27 mouse cellular contexts compared by ENCODE assay signal in genomic region chr19:38134806-38135205, GRCm38 (mm10). TPM values are rescaled to one million over a fixed set of nuclear protein-coding genes. Genes with fewer than 3 reads are reported as not detected.
A peak's percentile ranks its signal among the peaks of the same experiment; 100 is the strongest.
DNase-seq lines count a peak whose midpoint lies in the region; ATAC-seq lines count a peak whose summit lies in the region.
"Had no signal": no experiment of that assay in that cellular context is flagged by ENCODE, and none has a peak within 500 bp of the region (broad histone marks: within the 10 kb centered on the region; RNA-seq: fewer than 3 reads in every experiment).

No protein-coding gene starts in this region.

- H3K27ac ChIP-seq in limb, embryonic 10.5 days = no peak overlapping the region
- H3K27ac ChIP-seq in liver, embryonic 16.5 days (ENCODE audit: low read length) = peak overlapping the region; percentile 33; the same call in 1 of the 2 replicates
- H3K27ac ChIP-seq: embryonic facial prominence, embryonic 12.5 days; forebrain, embryonic 15.5 days; heart, embryonic 10.5 days; hindbrain, embryonic 13.5 days; hindbrain, postnatal 0 days had no signal

- H3K4me2 ChIP-seq in liver, embryonic 16.5 days (ENCODE audit: low read depth, low read length) = no peak overlapping the region
- H3K4me2 ChIP-seq: embryonic facial prominence, embryonic 12.5 days; forebrain, embryonic 15.5 days; hindbrain, embryonic 13.5 days had no signal

- H3K9me3 ChIP-seq in limb, embryonic 10.5 days (replicated peaks) = no peaks in the 10 kb centered on the region
- no peaks in the 10 kb centered on the region for H3K9me3 ChIP-seq in liver, embryonic 16.5 days (replicated peaks; ENCODE audit: control insufficient read depth, low read length)
- H3K9me3 ChIP-seq: embryonic facial prominence, embryonic 12.5 days; forebrain, embryonic 15.5 days; heart, embryonic 10.5 days; hindbrain, embryonic 13.5 days had no signal

- WGBS in limb, embryonic 10.5 days = 92% methylated on average over 6 of the region's 6 CpGs
- WGBS in liver, embryonic 16.5 days (ENCODE audit: insufficient replicate concordance) = 39% methylated on average over 6 of the region's 6 CpGs

- H3K27me3 ChIP-seq in limb, embryonic 10.5 days (ENCODE audit: low read depth, poor library complexity, severe bottlenecking) = no peaks in the 10 kb centered on the region
- H3K27me3 ChIP-seq in liver, embryonic 16.5 days (ENCODE audit: control insufficient read depth, insufficient read depth, low read depth, low read length) = no peaks in the 10 kb centered on the region
- H3K27me3 ChIP-seq: embryonic facial prominence, embryonic 12.5 days; forebrain, embryonic 15.5 days; hindbrain, embryonic 13.5 days had no signal

- no peak overlapping the region for H3K9ac ChIP-seq in liver, embryonic 16.5 days (ENCODE audit: low read depth, low read length)
- H3K9ac ChIP-seq: embryonic facial prominence, embryonic 12.5 days; forebrain, embryonic 15.5 days; hindbrain, embryonic 13.5 days had no signal

- intact Hi-C loops in heart, postnatal 36 days (cut with DNase I) = no loop called here

- H3K4me3 ChIP-seq in limb, embryonic 10.5 days = no peak overlapping the region
- H3K4me3 ChIP-seq in liver, embryonic 16.5 days (ENCODE audit: low read depth, low read length) = no peak overlapping the region
- H3K4me3 ChIP-seq: embryonic facial prominence, embryonic 12.5 days; forebrain, embryonic 15.5 days; heart, embryonic 10.5 days; hindbrain, embryonic 13.5 days had no signal

- H3K4me1 ChIP-seq in limb, embryonic 10.5 days = 0 out of 2 replicates have a peak, but pooled peaks cover 2% of the 10 kb centered on the region
- peaks cover 3% of the 10 kb centered on the region; the same call in 1 of the 2 replicates for H3K4me1 ChIP-seq in liver, embryonic 16.5 days (ENCODE audit: control insufficient read depth, low read depth, low read length)
- H3K4me1 ChIP-seq: embryonic facial prominence, embryonic 12.5 days; forebrain, embryonic 15.5 days; hindbrain, embryonic 13.5 days had no signal

- no peak for ATAC-seq in liver, embryonic 16.5 days (ENCODE audit: low read depth)
- ATAC-seq in megakaryocyte-erythroid progenitor cell, adult 5-6 weeks (replicated peaks; ENCODE audit: low FRiP score, low TSS enrichment, poor library complexity, severe bottlenecking) = no peak
- ATAC-seq: activated CD4-positive, CD25-positive, alpha-beta regulatory T cell, adult 4 months; forebrain, embryonic 15.5 days; hindbrain, postnatal 0 days had no signal

- H3K36me3 ChIP-seq in limb, embryonic 10.5 days = no peaks in the 10 kb centered on the region
- no peaks in the 10 kb centered on the region for H3K36me3 ChIP-seq in liver, embryonic 16.5 days (ENCODE audit: control insufficient read depth, insufficient read depth)
- H3K36me3 ChIP-seq: embryonic facial prominence, embryonic 12.5 days; forebrain, embryonic 15.5 days; heart, embryonic 10.5 days; hindbrain, embryonic 13.5 days had no signal

- peak; percentile 79 for DNase-seq in heart, adult 11 months
- DNase-seq in heart, postnatal 36 days = no peak
- DNase-seq in limb, embryonic 10.5 days (ENCODE audit: low spot score) = peak; percentile 19
- peak; percentile 54 for DNase-seq in yolk sac, embryonic 10.5 days (ENCODE audit: low spot score)
- DNase-seq in kidney, adult 11 months = no peak
- no peak for DNase-seq in cerebellum, postnatal 10 days
- DNase-seq: adrenal gland, postnatal 25 days; cerebellum, adult 2 months; cerebellum, postnatal 14 days; gastrocnemius, postnatal 14 days; heart, adult 18-20 months; heart, postnatal 10 days had no signal

RNA-seq across cellular contexts. Expression of gene Pde6c, which starts 2.2 kb away (rescaled TPM):
- not detected for total RNA-seq in heart, postnatal 36 days (2021)
- 0.05 TPM in 1 of 2 replicates, not detected in the other for polyA plus RNA-seq in limb, embryonic 10.5 days (2016; fragmentation: Nextera tagmentation; extraction: Ambion mirVana)
- 6.7 and 7.1 TPM in 2 replicates for polyA plus RNA-seq in liver, embryonic 16.5 days (2015; fragmentation: Nextera tagmentation; extraction: Ambion mirVana)
- total RNA-seq in megakaryocyte-erythroid progenitor cell, adult 5-6 weeks (2014; fragmentation: Nextera tagmentation) = not detected in 2 replicates
- not detected in 2 replicates for total RNA-seq in megakaryocyte-erythroid progenitor cell, adult 5-6 weeks (2017)
- total RNA-seq: adrenal gland, adult 18-20 months; adrenal gland, postnatal 25 days; gastrocnemius, postnatal 14 days; heart, adult 18-20 months; heart, postnatal 10 days; hematopoietic stem cell, adult 5-6 weeks; hindbrain, postnatal 0 days had no signal
- polyA plus RNA-seq: activated CD4-positive, CD25-positive, alpha-beta regulatory T cell, adult 4 months; C2C12; embryonic facial prominence, embryonic 12.5 days; forebrain, embryonic 11.5 days; heart, embryonic 14.5 days; Patski had no signal

RNA-seq across cellular contexts. Expression of gene Rbp4, which starts 9.7 kb away (rescaled TPM):
- total RNA-seq in heart, postnatal 36 days (2021) = 1 to 10 TPM; 1.7 to 3.5 TPM
- polyA plus RNA-seq in limb, embryonic 10.5 days (2016; fragmentation: Nextera tagmentation; extraction: Ambion mirVana) = 4.5 and 4.7 TPM in 2 replicates
- 2,010 and 2,083 TPM in 2 replicates for polyA plus RNA-seq in liver, embryonic 16.5 days (2015; fragmentation: Nextera tagmentation; extraction: Ambion mirVana)
- not detected in 2 replicates for total RNA-seq in megakaryocyte-erythroid progenitor cell, adult 5-6 weeks (2014; fragmentation: Nextera tagmentation)
- total RNA-seq in megakaryocyte-erythroid progenitor cell, adult 5-6 weeks (2017) = not detected in 2 replicates
- total RNA-seq: hematopoietic stem cell, adult 5-6 weeks had no signal
- polyA plus RNA-seq: activated CD4-positive, CD25-positive, alpha-beta regulatory T cell, adult 4 months had no signal

RNA-seq across cellular contexts. Expression of gene Ffar4, which starts 37.9 kb away (rescaled TPM):
- under 1 TPM in 1 of 2 experiments, not detected in 1; 0.22 TPM for total RNA-seq in heart, postnatal 36 days (2021)
- polyA plus RNA-seq in limb, embryonic 10.5 days (2016; fragmentation: Nextera tagmentation; extraction: Ambion mirVana) = 0.41 and 0.59 TPM in 2 replicates
- 0.27 TPM in 2 replicates for polyA plus RNA-seq in liver, embryonic 16.5 days (2015; fragmentation: Nextera tagmentation; extraction: Ambion mirVana)
- not detected in 2 replicates for total RNA-seq in megakaryocyte-erythroid progenitor cell, adult 5-6 weeks (2014; fragmentation: Nextera tagmentation)
- total RNA-seq in megakaryocyte-erythroid progenitor cell, adult 5-6 weeks (2017) = not detected in 2 replicates
- total RNA-seq: gastrocnemius, postnatal 14 days; hematopoietic stem cell, adult 5-6 weeks; hindbrain, postnatal 0 days had no signal
- polyA plus RNA-seq: C2C12; cerebellum, adult 2 months; cortical plate, adult 2 months; embryonic facial prominence, embryonic 12.5 days; forebrain, embryonic 11.5 days; heart, embryonic 14.5 days; hindbrain, embryonic 13.5 days; Patski had no signal

Comparison
In these comparisons a context has a peak if more than half of its experiments do, and no peak if none do; other contexts are left out.
1. DNase-seq: peak in heart, adult 11 months (single experiment), limb, embryonic 10.5 days (single experiment) and yolk sac, embryonic 10.5 days (single experiment); none in heart, postnatal 36 days (0 of 2), kidney, adult 11 months (single experiment) and cerebellum, postnatal 10 days (0 of 2).